Mouse (Mus musculus) gastrocnemius, postnatal 25 days (tissue): ENCODE measurements at regions not wholly inside any gene's neighbourhood (a gene's known extent, or its start where the extent isn't known, plus 50 kb on each side); places are given as distances from the start of the nearest gene placed in this dataset.

ENCODE experiments used
- DNase-seq: peaks from one replicate; pipeline ENCODE4 v3.0.0; 2022

- no peak for DNase-seq
These were observed 76.2 kb upstream of the Armc2 start for GRCm38 (mm10) chr10:42094274-42095000.

- DNase-seq, result no peak
These were observed 75.0 kb upstream of the Armc2 start for GRCm38 (mm10) chr10:42093176-42093759.

- DNase-seq, result peak; percentile 76
These were observed 74.3 kb upstream of the Armc2 start for GRCm38 (mm10) chr10:42092500-42092899.

GRCm38 (mm10) chr10:42091546-42092168 is 73.4 kb upstream of the Armc2 start:
- DNase-seq, result no peak

GRCm38 (mm10) chr10:42090806-42091205 is 72.6 kb upstream of the Armc2 start:
- DNase-seq, result no peak

GRCm38 (mm10) chr10:42090147-42090546 is 71.9 kb upstream of the Armc2 start:
- no peak for DNase-seq

- DNase-seq, result peak; percentile 79
These were observed 71.4 kb upstream of the Armc2 start for GRCm38 (mm10) chr10:42089686-42090085.

- peak; percentile 89 for DNase-seq
These were observed 71.0 kb upstream of the Armc2 start for GRCm38 (mm10) chr10:42089235-42089625.

GRCm38 (mm10) chr10:42088570-42089234 is 70.5 kb upstream of the Armc2 start:
- DNase-seq, result no peak

GRCm38 (mm10) chr10:42087906-42088305 is 69.7 kb upstream of the Armc2 start:
- no peak for DNase-seq

- DNase-seq, result no peak
These were observed 68.4 kb upstream of the Armc2 start for GRCm38 (mm10) chr10:42086691-42087090.

GRCm38 (mm10) chr10:42085295-42085694 is 67.1 kb upstream of the Armc2 start:
- DNase-seq, result no peak

GRCm38 (mm10) chr10:42082227-42082840 is 64.1 kb upstream of the Armc2 start:
- no peak for DNase-seq

- DNase-seq, result no peak
These were observed 61.5 kb upstream of the Armc2 start for GRCm38 (mm10) chr10:42079775-42080174.

- DNase-seq, result no peak
These were observed 58.5 kb upstream of the Armc2 start for GRCm38 (mm10) chr10:42076711-42077110.

GRCm38 (mm10) chr10:42075545-42075944 is 57.3 kb upstream of the Armc2 start:
- DNase-seq, result no peak

- DNase-seq, result no peak
These were observed 54.5 kb upstream of the Armc2 start for GRCm38 (mm10) chr10:42072758-42073157.

GRCm38 (mm10) chr10:42072131-42072530 is 53.9 kb upstream of the Armc2 start:
- DNase-seq, result no peak

GRCm38 (mm10) chr10:42071404-42072024 is 53.3 kb upstream of the Armc2 start:
- DNase-seq, result no peak

- DNase-seq, result no peak
These were observed 52.6 kb upstream of the Armc2 start for GRCm38 (mm10) chr10:42070611-42071403.

GRCm38 (mm10) chr10:42069751-42070150 is 51.5 kb upstream of the Armc2 start:
- no peak for DNase-seq
